Mouse (Mus musculus): ENCODE measurements around the gene Igsf9.

Gene Igsf9

GRCm38 (mm10) chr1:172469373-172469772 lies 12.2 kb upstream of the Igsf9 start:
- no peak for DNase-seq

- no peak for DNase-seq
Measured at GRCm38 (mm10) chr1:172469810-172470448, 11.7 kb upstream of the Igsf9 start.

- no peak for DNase-seq
Measured at GRCm38 (mm10) chr1:172472909-172473308, 8.7 kb upstream of the Igsf9 start.

- no peak for DNase-seq
Measured at GRCm38 (mm10) chr1:172474196-172474595, 7.4 kb upstream of the Igsf9 start.

GRCm38 (mm10) chr1:172475054-172475741 lies 6.4 kb upstream of the Igsf9 start, which contains the start of gene Slamf9:
TSS of gene Slamf9 (plus strand) at chr1:172475358.
- peak in 1 of 2 experiments; percentile 28 for DNase-seq

GRCm38 (mm10) chr1:172478020-172478419 lies 3.6 kb upstream of the Igsf9 start:
- no peak for DNase-seq

- no peak for DNase-seq
Measured at GRCm38 (mm10) chr1:172480376-172480775, 1.2 kb upstream of the Igsf9 start.

- no peak for DNase-seq
Measured at GRCm38 (mm10) chr1:172481111-172481510, 477 bp upstream of the Igsf9 start.

GRCm38 (mm10) chr1:172482518-172483360 lies 1.2 kb downstream of the Igsf9 start:
- no peak for DNase-seq

GRCm38 (mm10) chr1:172483361-172483660 lies 1.7 kb downstream of the Igsf9 start:
- no peak for DNase-seq

GRCm38 (mm10) chr1:172484236-172484635 lies 2.6 kb downstream of the Igsf9 start:
- DNase-seq = no peak

- DNase-seq = no peak
Measured at GRCm38 (mm10) chr1:172484671-172485070, 3.1 kb downstream of the Igsf9 start.

GRCm38 (mm10) chr1:172485821-172486220 lies 4.2 kb downstream of the Igsf9 start:
- no peak for DNase-seq

GRCm38 (mm10) chr1:172486236-172486635 lies 4.6 kb downstream of the Igsf9 start:
- DNase-seq = no peak

GRCm38 (mm10) chr1:172486651-172487050 lies 5.1 kb downstream of the Igsf9 start:
- DNase-seq = no peak

- no peak for DNase-seq
Measured at GRCm38 (mm10) chr1:172487859-172488258, 6.3 kb downstream of the Igsf9 start.

GRCm38 (mm10) chr1:172488831-172489230 lies 7.2 kb downstream of the Igsf9 start:
- DNase-seq = no peak

GRCm38 (mm10) chr1:172489585-172490250 lies 8.1 kb downstream of the Igsf9 start:
- DNase-seq = no peak

GRCm38 (mm10) chr1:172490261-172490661 lies 8.7 kb downstream of the Igsf9 start:
- peak; percentile 70 to 89 for DNase-seq

- DNase-seq = no peak
Measured at GRCm38 (mm10) chr1:172492047-172492446, 10.5 kb downstream of the Igsf9 start.

GRCm38 (mm10) chr1:172493516-172493915 lies 11.9 kb downstream of the Igsf9 start:
- no peak for DNase-seq

- DNase-seq = no peak
Measured at GRCm38 (mm10) chr1:172496030-172496429, 14.4 kb downstream of the Igsf9 start.

- DNase-seq = no peak
Measured at GRCm38 (mm10) chr1:172497428-172497827, 15.8 kb downstream of the Igsf9 start.

Data from spleen, adult 18-20 months (tissue).